Mouse (Mus musculus) regulatory T cell (primary cell): ENCODE data around the gene Sbno1.
"Not testable (repeated sequence)": the region's sequence is repeated elsewhere in the genome, so short reads cannot be mapped to it uniquely, and the experiment has no call there.

ENCODE experiments used
- in situ Hi-C: fragments of 300-600 bp; cut with MboI, MseI; formaldehyde crosslinking; loops from one replicate; pipeline ENCODE4 v1.15.1; 2025; ENCODE audit warnings: high pct_unique_total_duplicates

The Sbno1 gene

GRCm38 (mm10) chr5:124425412-124426259 lies at the start of gene Sbno1:
Sbno1 (minus strand) TSS chr5:124426001.
- in situ Hi-C loops, result no loop called here

- in situ Hi-C loops, result loop anchor here (5.0 to 10.0 kb wide), 2 partner anchors 33 to 286 kb away; partner anchors contain the start of gene Kmt5a
Measured at GRCm38 (mm10) chr5:124470591-124471171, 44.9 kb upstream of the Sbno1 start.

GRCm38 (mm10) chr5:124469486-124469885 lies 43.7 kb upstream of the Sbno1 start:
- in situ Hi-C loops, result no loop called here

- in situ Hi-C loops, result no loop called here
Measured at GRCm38 (mm10) chr5:124468365-124468764, 42.6 kb upstream of the Sbno1 start.

GRCm38 (mm10) chr5:124467766-124468165 lies 42.0 kb upstream of the Sbno1 start:
- in situ Hi-C loops, result no loop called here

GRCm38 (mm10) chr5:124464905-124465304 lies 39.1 kb upstream of the Sbno1 start:
- in situ Hi-C loops, result no loop called here

- in situ Hi-C loops, result no loop called here
Measured at GRCm38 (mm10) chr5:124463462-124463861, 37.7 kb upstream of the Sbno1 start.

GRCm38 (mm10) chr5:124462297-124463025 lies 36.7 kb upstream of the Sbno1 start:
- in situ Hi-C loops, result no loop called here

- in situ Hi-C loops, result not testable (repeated sequence)
Measured at GRCm38 (mm10) chr5:124460922-124461321, 35.1 kb upstream of the Sbno1 start.

- in situ Hi-C loops, result no loop called here
Measured at GRCm38 (mm10) chr5:124456762-124457161, 31.0 kb upstream of the Sbno1 start.

- in situ Hi-C loops, result no loop called here
Measured at GRCm38 (mm10) chr5:124454082-124454419, 28.2 kb upstream of the Sbno1 start.

GRCm38 (mm10) chr5:124453339-124454081 lies 27.7 kb upstream of the Sbno1 start:
- in situ Hi-C loops, result no loop called here

- in situ Hi-C loops, result no loop called here
Measured at GRCm38 (mm10) chr5:124452494-124453228, 26.9 kb upstream of the Sbno1 start.

GRCm38 (mm10) chr5:124450641-124451340 lies 25.0 kb upstream of the Sbno1 start:
- in situ Hi-C loops, result no loop called here

- in situ Hi-C loops, result no loop called here
Measured at GRCm38 (mm10) chr5:124450051-124450450, 24.2 kb upstream of the Sbno1 start.

GRCm38 (mm10) chr5:124449494-124449893 lies 23.7 kb upstream of the Sbno1 start:
- in situ Hi-C loops, result no loop called here

GRCm38 (mm10) chr5:124446301-124446881 lies 20.6 kb upstream of the Sbno1 start:
- in situ Hi-C loops, result no loop called here

- in situ Hi-C loops, result no loop called here
Measured at GRCm38 (mm10) chr5:124445621-124446293, 20.0 kb upstream of the Sbno1 start.
